Mouse (Mus musculus) forebrain, embryonic 11.5 days (tissue): Measurements from ENCODE around the gene Ndufaf2. TPM values are rescaled to one million over a fixed set of nuclear protein-coding genes. Genes with fewer than 3 reads are reported as not detected.

Source experiments
- ATAC-seq: fragments of 200-750 bp; cut with Nextera tagmentation; replicated peaks from 2 replicates; pipeline ENCODE4 v1.8.0; 2017; ENCODE audit warnings: moderate TSS enrichment; ENCODE audit not compliant: low FRiP score
- DNase-seq: peaks from one replicate; pipeline ENCODE4 v3.0.0-alpha.2; 2017; ENCODE audit warnings: low spot score
- H3K27ac ChIP-seq: fragments of 300-500 bp; sonication (generic); 2 replicates; pipeline ENCODE4 v1.5.1; 2014; ENCODE audit warnings: low read depth, low read length
- H3K27me3 ChIP-seq: fragments of 300-500 bp; sonication (generic); 2 replicates; pipeline ENCODE4 v1.6.1; 2014; ENCODE audit warnings: mild to moderate bottlenecking, low read length, mixed read lengths; ENCODE audit not compliant: control insufficient read depth, insufficient read depth
- H3K36me3 ChIP-seq: fragments of 300-500 bp; sonication (generic); 2 replicates; pipeline ENCODE4 v1.6.1; 2014; ENCODE audit warnings: mild to moderate bottlenecking, low read length, moderate library complexity, mixed read lengths; ENCODE audit not compliant: control insufficient read depth, insufficient read depth
- H3K4me1 ChIP-seq: fragments of 300-500 bp; sonication (generic); replicated peaks from 2 replicates; pipeline ENCODE4 v1.6.1; 2014; ENCODE audit warnings: low read length, mixed read lengths; ENCODE audit not compliant: control insufficient read depth, insufficient read depth
- H3K4me2 ChIP-seq: fragments of 300-500 bp; sonication (generic); 2 replicates; pipeline ENCODE4 v1.6.1; 2014; ENCODE audit warnings: low read depth, mild to moderate bottlenecking, low read length, moderate library complexity, mixed read lengths; ENCODE audit not compliant: severe bottlenecking
- H3K4me3 ChIP-seq: fragments of 300-500 bp; sonication (generic); 2 replicates; pipeline ENCODE4 v1.5.1; 2014; ENCODE audit warnings: low read depth, low read length
- H3K9ac ChIP-seq: fragments of 300-500 bp; sonication (generic); 2 replicates; pipeline ENCODE4 v1.6.1; 2014; ENCODE audit warnings: low read length
- H3K9me3 ChIP-seq: fragments of 300-500 bp; sonication (generic); 2 replicates; pipeline ENCODE4 v1.6.1; 2016; ENCODE audit warnings: low read length, mixed read lengths; ENCODE audit not compliant: control insufficient read depth
- WGBS: fragments of 180-500 bp; shearing (Covaris S2); extraction: QIAGEN DNeasy Blood & Tissue Kit; methylation state at CpG from one replicate; pipeline ENCODE4 v1.1.7; 2014; 5-methylcytosine and 5-hydroxymethylcytosine counted together
- polyA plus RNA-seq: library from polyadenylated mRNA; unstranded; fragments of >200 nt; fragmentation: Nextera tagmentation; extraction: Ambion mirVana; gene quantifications from 2 replicates; pipeline ENCODE4 v1.2.1, GENCODE M21; 2014

The Ndufaf2 gene
- polyA plus RNA-seq, 1 experiment from 2014 or later: 96.1 TPM

GRCm38 (mm10) chr13:108032789-108033188 is 125.6 kb downstream of the Ndufaf2 start:
- Histone ChIP-seq H3K4me1 (no peaks in the 10 kb centered on the region), H3K4me2 (no peak overlapping the region), H3K36me3 (no peaks in the 10 kb centered on the region), H3K9ac (no peak overlapping the region), H3K4me3 (no peak overlapping the region), H3K9me3 (no peaks in the 10 kb centered on the region), H3K27me3 (no peaks in the 10 kb centered on the region), H3K27ac (no peak overlapping the region)
- 96% methylated on average over 4 of the region's 4 CpGs for WGBS
- ATAC-seq: no peak
- no peak for DNase-seq

GRCm38 (mm10) chr13:108025802-108026201 is 132.6 kb downstream of the Ndufaf2 start:
- Histone ChIP-seq H3K4me3 (no peak overlapping the region), H3K27me3 (no peaks in the 10 kb centered on the region), H3K27ac (no peak overlapping the region), H3K4me1 (no peaks in the 10 kb centered on the region), H3K36me3 (no peaks in the 10 kb centered on the region), H3K9me3 (no peaks in the 10 kb centered on the region), H3K4me2 (no peak overlapping the region), H3K9ac (no peak overlapping the region)
- DNase-seq: no peak
- no peak for ATAC-seq
- WGBS: 65% methylated on average over 3 of the region's 3 CpGs

- no peaks in the 10 kb centered on the region for H3K27me3 ChIP-seq
- H3K27ac ChIP-seq: no peak overlapping the region
- H3K4me2 ChIP-seq: no peak overlapping the region
- H3K36me3 ChIP-seq: no peaks in the 10 kb centered on the region
- H3K9ac ChIP-seq: no peak overlapping the region
- DNase-seq (no peak), ATAC-seq (no peak)
- no peaks in the 10 kb centered on the region for H3K9me3 ChIP-seq
- WGBS: 88% methylated on average over 6 of the region's 6 CpGs
- no peak overlapping the region for H3K4me3 ChIP-seq
- no peaks in the 10 kb centered on the region for H3K4me1 ChIP-seq
Measured at GRCm38 (mm10) chr13:108017349-108017748, 141.1 kb downstream of the Ndufaf2 start.

GRCm38 (mm10) chr13:108015166-108015565 is 143.3 kb downstream of the Ndufaf2 start:
- ATAC-seq (no peak), DNase-seq (no peak)
- no peak overlapping the region for H3K9ac ChIP-seq
- H3K4me2 ChIP-seq: no peak overlapping the region
- H3K36me3 ChIP-seq: no peaks in the 10 kb centered on the region
- H3K4me3 ChIP-seq: no peak overlapping the region
- 88% methylated on average over 6 of the region's 6 CpGs for WGBS
- H3K4me1 ChIP-seq: no peaks in the 10 kb centered on the region
- no peaks in the 10 kb centered on the region for H3K9me3 ChIP-seq
- H3K27me3 ChIP-seq: no peaks in the 10 kb centered on the region
- H3K27ac ChIP-seq: no peak overlapping the region

- Histone ChIP-seq H3K9me3 (no peaks in the 10 kb centered on the region), H3K27me3 (no peaks in the 10 kb centered on the region), H3K9ac (no peak overlapping the region), H3K4me2 (no peak overlapping the region), H3K27ac (no peak overlapping the region), H3K4me3 (no peak overlapping the region), H3K36me3 (no peaks in the 10 kb centered on the region), H3K4me1 (no peaks in the 10 kb centered on the region)
- DNase-seq: no peak
- ATAC-seq: no peak
- 95% methylated on average over 6 of the region's 6 CpGs for WGBS
Measured at GRCm38 (mm10) chr13:108013839-108014238, 144.6 kb downstream of the Ndufaf2 start.

GRCm38 (mm10) chr13:108013110-108013509 is 145.3 kb downstream of the Ndufaf2 start:
- no peaks in the 10 kb centered on the region; the same call in 1 of the 2 replicates for H3K9me3 ChIP-seq
- ATAC-seq (no peak), DNase-seq (no peak)
- H3K27me3 ChIP-seq: no peaks in the 10 kb centered on the region
- H3K9ac ChIP-seq: no peak overlapping the region
- no peak overlapping the region for H3K4me2 ChIP-seq
- no peaks in the 10 kb centered on the region for H3K36me3 ChIP-seq
- H3K4me1 ChIP-seq: no peaks in the 10 kb centered on the region
- WGBS: 91% methylated on average over 8 of the region's 8 CpGs
- H3K4me3 ChIP-seq: no peak overlapping the region
- H3K27ac ChIP-seq: no peak overlapping the region

GRCm38 (mm10) chr13:108007861-108008260 is 150.6 kb downstream of the Ndufaf2 start:
- ATAC-seq (no peak), DNase-seq (no peak)
- Histone ChIP-seq H3K4me2 (no peak overlapping the region), H3K4me1 (no peaks in the 10 kb centered on the region), H3K36me3 (no peaks in the 10 kb centered on the region), H3K9ac (no peak overlapping the region), H3K4me3 (no peak overlapping the region), H3K27me3 (no peaks in the 10 kb centered on the region), H3K9me3 (no peaks in the 10 kb centered on the region; the same call in 1 of the 2 replicates), H3K27ac (no peak overlapping the region)
- WGBS: 81% methylated on average over 4 of the region's 4 CpGs

GRCm38 (mm10) chr13:107996301-107996700 is 162.1 kb downstream of the Ndufaf2 start:
- no peak for DNase-seq
- no peaks in the 10 kb centered on the region for H3K36me3 ChIP-seq
- no peak overlapping the region for H3K4me2 ChIP-seq
- H3K9ac ChIP-seq: no peak overlapping the region
- H3K27ac ChIP-seq: no peak overlapping the region
- H3K27me3 ChIP-seq: no peaks in the 10 kb centered on the region
- H3K4me3 ChIP-seq: no peak overlapping the region
- 92% methylated on average over 3 of the region's 3 CpGs for WGBS
- no peaks in the 10 kb centered on the region for H3K9me3 ChIP-seq
- no peaks in the 10 kb centered on the region for H3K4me1 ChIP-seq
- no peak for ATAC-seq

GRCm38 (mm10) chr13:107995211-107995610 is 163.2 kb downstream of the Ndufaf2 start:
- Histone ChIP-seq H3K9ac (no peak overlapping the region), H3K27me3 (no peaks in the 10 kb centered on the region), H3K9me3 (no peaks in the 10 kb centered on the region), H3K4me2 (no peak overlapping the region), H3K4me3 (no peak overlapping the region), H3K36me3 (no peaks in the 10 kb centered on the region), H3K27ac (no peak overlapping the region), H3K4me1 (no peaks in the 10 kb centered on the region)
- ATAC-seq (no peak), DNase-seq (no peak)
- WGBS: 55% methylated on average over 7 of the region's 7 CpGs
